Mouse (Mus musculus) erythroblast, embryonic 14.5 days (primary cell): ENCODE data around the gene Nme3.

Source experiments
- GATA1 ChIP-seq: IDR thresholded peaks from 2 replicates; pipeline ENCODE4 v1.6.1; 2012; ENCODE audit warnings: low read length, inconsistent platforms, mixed read lengths
- TAL1 ChIP-seq: IDR thresholded peaks from 3 replicates; pipeline ENCODE4 v1.6.1; 2012; ENCODE audit warnings: low read length, inconsistent platforms, mixed read lengths

GRCm38 (mm10) chr17:24896241-24896992, at the start of gene Nme3:
- TF ChIP-seq TAL1 (no peak), GATA1 (no peak)
